Mouse (Mus musculus) spleen, postnatal 10 days (tissue): ENCODE results near the gene Kremen1.

ENCODE experiments used
- DNase-seq, 2 experiments: peaks; one replicate each; pipeline ENCODE4 v3.0.0; 2021 to 2022; ENCODE audit warnings: low spot score in 2 of 2

The Kremen1 gene

DNA sequence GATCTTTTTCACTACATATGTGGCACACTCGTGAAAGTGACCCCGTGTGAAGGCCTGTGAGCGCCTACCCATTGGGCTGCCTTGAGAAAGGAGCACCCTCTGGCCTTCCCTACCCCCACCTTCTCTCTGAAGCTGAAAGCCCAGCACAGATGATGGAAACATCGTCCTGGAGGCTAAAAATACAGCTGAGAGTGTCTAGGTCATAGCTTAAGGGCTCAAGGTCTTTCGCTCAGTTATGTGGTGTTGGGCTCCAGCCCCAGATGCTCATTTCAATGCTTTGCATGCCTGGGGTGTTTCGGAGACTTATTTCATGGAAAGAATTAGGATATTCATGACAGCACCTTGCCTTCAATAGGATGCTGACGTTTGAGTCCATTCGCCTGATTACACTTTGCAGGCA lies 4.4 kb upstream of the Kremen1 start:
- no peak for DNase-seq

DNA sequence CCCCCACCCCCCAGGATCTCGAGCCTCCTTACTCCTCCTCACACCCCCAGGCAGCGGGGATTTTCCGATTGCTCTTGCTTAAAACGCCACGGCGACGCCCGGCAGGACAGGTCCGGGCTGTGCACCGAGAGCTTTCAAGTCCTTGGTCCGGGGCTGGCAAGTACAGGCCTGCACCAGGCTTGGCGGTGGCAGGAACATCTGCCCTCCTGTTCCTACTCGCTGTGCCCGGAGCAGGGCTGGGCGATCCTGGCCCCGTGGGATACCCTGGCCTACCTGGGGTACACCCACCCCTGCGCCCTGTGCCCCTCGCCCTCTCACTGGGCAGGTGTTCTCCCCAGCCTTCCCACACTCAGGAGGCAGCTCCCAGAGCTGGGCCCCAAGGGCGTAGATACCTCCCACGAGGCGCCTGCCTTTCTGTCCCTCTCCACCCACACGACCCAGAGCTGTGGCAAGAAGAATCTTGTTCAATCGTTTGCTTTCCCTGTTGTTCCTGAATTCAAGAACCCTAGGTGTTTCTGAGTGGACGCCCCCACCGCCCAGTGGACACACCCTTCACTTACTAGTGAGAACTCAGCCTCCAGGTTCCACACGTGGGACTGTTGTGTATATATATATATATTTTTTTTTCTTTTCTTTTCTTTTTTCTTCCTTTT lies 1.8 kb upstream of the Kremen1 start:
- DNase-seq, result no peak

- DNase-seq, result peak in 1 of 2 experiments; percentile 55
Observed at GRCm38 (mm10) chr11:5260942-5261459, 357 bp downstream of the Kremen1 start.

DNA sequence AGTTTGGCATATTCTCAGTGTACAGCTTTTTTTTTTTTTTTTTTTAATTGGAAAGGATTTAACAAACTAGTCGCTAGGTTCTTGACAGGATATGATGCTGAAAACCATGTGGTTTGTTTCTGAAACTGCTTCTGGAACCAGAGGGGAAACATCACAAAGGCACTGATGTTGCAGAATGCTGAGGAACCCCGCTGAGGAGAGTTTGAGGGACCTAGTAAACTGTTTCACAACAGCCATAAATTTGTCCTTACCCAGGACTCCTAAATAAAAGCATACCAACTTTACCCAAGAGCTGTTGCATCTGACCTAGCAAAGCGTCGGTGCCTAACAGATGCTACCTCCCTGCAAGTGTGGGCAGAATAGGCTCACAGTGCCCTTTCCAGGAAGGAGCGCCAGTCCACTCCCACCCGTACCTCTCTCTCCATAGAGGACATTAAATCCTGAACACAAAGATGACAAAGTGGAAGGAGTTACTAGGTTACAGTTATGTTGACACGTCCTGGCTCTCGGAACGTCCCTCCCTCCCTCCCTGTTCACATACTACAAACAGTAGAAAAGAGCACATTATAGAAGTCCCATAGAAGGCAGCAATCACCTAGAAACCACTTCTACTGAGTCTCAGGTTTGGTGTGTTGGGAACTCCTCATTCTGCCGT lies 1.3 kb downstream of the Kremen1 start:
- no peak for DNase-seq

- DNase-seq, result no peak
Observed at GRCm38 (mm10) chr11:5258036-5258435, 3.3 kb downstream of the Kremen1 start.

- DNase-seq, result no peak
Observed at GRCm38 (mm10) chr11:5257151-5257862, 4.1 kb downstream of the Kremen1 start.

DNA sequence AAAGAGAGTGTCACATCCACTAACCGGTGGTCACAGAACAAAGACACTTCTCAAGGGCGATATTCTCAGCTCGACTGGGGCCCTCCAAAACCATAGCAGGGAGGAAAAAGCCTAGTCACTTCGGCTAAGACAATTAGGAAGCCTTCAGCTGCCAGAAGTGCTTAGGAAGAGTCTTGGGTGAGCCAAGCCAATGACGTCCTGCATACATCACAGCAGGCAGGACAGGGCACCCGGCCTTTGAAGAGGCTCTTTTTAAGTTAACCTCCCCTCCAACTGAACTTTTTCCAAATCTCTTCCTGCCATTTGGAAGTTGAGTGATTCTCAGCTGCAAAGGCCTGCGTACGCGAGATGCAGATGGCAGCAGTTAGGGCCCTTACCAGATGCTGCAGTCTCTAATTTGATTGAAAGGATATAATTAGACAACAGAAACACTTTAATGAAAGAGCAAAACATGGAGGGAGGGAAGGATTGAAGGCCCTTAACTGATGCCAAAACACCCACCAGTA lies 5.8 kb downstream of the Kremen1 start:
- no peak for DNase-seq

DNA sequence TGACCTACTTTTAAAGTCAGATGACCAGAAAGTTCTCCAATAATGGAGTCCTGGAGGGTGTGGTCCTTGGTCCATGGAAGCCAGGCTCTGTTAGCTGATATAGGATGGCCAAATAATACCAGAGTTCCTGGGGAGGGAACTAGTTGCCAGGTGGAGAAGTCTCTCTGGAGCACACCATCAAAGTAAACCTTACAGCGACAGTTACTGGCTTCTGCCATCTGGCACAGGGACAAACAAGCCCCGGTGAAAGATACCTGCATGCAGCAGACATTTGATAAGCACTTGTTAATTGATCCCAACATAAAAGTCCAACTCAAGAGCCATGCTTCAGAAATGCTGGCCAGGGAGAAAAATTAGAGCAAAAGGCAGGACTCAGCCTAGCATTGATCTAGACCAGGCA lies 7.3 kb downstream of the Kremen1 start:
- no peak for DNase-seq

- no peak for DNase-seq
Observed at GRCm38 (mm10) chr11:5253528-5253927, 7.8 kb downstream of the Kremen1 start.

DNA sequence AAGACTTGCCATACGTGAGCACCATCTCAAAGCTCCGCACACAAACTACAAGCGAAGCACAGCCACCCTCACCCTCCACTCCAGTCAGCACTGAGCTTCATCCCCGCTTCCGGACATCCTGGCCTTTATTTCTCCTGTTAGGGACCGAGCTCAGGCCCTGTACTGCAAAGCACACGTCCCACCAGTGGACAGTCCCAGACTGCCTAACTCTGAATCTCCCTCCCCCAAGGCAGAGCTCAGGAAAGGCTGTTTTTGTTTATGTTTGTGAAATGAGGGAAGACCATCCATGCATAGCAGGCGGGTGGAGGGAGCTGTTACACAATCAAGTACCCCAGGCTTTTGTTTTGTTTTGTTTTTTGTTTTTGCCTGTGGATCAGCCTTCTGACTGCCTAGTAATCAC lies 8.6 kb downstream of the Kremen1 start:
- DNase-seq, result no peak

DNA sequence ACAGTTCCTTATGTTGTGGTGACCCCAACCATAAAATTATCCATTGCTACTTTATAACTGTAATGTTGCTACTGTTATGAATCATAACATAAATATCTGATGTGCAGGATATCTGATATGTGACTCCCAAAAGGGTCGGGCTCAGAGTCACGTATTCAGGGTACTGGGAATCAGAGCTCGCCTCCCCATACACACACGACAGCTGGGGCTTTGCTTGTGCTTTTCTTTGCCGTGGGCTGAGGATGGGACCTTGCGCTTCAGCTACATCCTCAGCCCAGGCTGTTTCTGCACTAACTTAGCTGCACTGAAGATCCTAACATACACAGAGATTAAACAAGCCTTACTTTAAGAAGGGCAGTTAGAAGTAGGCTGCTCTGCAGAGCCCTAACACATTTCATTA lies 10.2 kb downstream of the Kremen1 start:
- no peak for DNase-seq

DNA sequence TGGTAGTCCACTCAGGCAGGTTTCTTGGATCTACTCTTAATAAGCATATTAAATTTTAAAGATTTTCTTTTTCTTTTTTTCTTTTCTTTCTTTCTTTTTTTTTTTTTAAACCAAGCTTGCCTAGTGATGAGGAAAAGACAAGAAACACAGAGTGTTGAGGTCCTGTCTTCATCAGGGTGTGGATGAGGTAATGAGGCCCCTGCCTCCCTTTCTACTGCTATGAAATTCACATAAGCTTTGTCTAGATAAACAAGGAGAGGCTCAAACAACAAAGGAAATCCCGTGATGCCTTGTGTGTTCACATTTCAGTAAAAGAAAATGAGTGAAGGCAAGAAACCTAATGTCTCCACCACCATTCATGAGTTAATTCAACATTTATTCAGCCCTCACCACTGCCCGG lies 13.2 kb downstream of the Kremen1 start:
- no peak for DNase-seq

- DNase-seq, result no peak
Observed at GRCm38 (mm10) chr11:5245431-5245830, 15.9 kb downstream of the Kremen1 start.

DNA sequence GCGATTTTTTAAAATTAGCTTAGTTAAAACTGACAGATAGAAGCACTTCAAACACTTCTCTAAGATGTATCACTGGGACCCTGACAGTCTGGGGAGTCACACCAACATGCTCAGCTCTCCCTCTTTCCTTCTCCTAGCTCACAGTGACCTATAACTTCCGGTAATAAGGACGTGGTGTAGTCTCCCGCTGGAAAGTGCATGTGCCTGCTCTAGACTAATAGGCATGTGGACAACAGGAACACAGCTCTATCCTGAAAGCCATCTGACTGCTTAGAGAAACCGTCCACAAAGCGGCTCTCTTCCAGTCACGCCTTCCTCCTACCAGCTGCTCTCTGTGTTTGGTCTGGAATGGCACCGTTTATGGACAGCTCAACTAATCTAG lies 16.6 kb downstream of the Kremen1 start:
- DNase-seq, result no peak

DNA sequence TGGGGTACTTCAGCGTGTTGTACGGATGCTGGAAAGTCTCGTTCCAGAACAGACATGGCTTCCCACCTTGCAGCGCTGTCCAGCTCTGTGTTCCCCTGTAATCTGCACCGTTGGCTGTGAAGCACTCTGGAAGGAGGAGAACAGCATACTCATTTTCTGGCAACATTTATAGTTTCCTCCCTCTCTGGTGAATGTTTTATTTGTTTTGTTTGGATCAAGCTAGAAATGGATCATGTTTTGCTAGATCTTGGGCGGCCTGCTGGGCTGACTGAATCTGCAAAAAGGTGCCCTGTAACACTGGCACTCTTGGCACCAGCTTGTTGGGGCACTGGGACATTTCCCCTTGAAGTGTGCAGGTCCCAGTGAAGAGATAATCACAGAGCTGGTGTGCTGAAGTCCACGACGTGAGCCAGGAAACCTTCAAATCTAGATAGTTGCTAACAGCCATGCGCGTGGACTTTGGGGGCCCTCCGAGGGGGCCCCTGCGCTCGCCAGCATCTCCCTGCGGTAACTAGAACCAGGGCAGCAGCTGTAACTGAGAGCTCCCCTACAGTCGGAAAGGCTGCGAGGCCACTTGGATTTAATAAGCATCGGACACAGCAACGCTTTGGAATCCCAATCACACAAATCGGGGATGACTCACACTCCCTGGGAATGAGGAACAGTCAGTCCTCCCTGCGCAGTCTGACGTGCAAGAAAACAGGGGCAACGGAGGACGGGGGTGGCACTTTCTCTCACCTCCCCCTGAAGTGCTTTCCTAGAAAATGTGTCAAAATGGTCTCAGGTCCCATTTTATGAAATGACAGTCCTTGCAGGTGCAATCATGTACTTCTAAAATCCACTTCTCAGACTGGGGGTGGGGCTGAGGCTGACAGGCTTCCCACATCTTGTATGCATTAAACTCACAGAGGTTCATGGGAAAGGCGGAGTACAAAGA lies 17.3 kb downstream of the Kremen1 start:
- DNase-seq, result no peak

GRCm38 (mm10) chr11:5243208-5243607 lies 18.1 kb downstream of the Kremen1 start:
- DNase-seq, result no peak

DNA sequence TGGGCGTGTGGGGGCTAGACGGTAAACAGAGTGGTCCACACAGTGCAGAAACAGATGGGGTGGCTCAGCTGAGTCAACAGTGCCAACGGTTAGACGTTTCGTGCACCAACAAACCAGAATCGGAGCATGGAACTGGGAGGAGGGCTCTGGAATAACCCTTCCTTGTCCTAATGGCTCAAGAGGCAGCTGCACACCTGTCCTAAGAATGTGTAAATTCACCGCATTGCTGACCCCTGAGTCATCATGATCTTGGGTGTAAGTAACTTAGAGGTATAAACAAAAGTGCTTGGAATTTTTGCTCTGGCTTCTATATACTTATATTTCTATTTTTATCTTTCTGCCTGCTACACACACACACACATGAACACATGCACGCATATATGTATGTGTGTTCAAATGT lies 19.2 kb downstream of the Kremen1 start:
- no peak for DNase-seq

DNA sequence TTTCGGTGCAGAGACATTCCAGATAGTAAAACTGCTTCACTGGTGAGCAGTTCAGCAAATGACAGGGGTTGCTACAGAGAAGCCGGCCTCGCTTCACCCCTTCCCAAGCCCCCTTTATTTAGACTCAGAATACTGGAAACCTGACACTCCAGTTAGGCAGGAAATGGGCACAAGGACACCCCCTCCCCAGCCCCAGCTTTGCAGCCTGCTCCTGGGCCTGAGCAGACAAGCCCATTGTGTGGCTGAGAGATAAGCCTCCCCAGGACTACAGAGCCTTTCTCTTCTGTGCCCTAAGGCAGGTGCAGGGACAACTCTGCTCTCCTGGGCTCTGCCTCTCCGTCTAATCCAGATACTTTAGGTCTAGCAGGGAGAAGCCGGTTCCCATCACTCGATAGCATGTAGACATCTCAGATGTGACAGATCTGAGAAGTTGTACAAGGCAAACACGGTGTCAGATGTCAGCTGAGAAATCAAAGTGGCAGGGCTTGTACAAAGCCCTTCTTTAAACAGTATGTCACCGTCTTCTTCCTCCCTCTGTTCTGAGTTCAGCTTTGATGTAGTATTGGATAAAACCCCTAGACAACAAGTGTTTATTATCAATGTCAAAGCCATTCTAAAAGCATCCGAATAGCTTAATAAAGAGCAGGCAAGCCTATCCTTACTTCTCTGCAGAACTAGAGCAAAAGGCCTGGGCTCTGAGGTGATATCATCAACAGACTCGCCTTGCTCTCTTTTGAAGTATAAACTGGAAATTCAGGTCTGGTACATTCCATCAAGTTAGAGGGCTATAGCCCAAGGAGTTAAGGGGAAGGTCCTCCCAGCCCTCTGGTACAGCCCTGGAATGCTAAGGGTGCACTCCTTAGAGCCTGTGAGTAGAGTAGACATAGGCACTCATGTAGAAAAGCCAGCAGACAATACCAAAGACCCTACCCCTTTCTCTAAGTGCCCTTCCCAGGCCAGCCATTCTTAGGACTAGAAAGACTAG lies 21.4 kb downstream of the Kremen1 start:
- DNase-seq, result no peak

DNA sequence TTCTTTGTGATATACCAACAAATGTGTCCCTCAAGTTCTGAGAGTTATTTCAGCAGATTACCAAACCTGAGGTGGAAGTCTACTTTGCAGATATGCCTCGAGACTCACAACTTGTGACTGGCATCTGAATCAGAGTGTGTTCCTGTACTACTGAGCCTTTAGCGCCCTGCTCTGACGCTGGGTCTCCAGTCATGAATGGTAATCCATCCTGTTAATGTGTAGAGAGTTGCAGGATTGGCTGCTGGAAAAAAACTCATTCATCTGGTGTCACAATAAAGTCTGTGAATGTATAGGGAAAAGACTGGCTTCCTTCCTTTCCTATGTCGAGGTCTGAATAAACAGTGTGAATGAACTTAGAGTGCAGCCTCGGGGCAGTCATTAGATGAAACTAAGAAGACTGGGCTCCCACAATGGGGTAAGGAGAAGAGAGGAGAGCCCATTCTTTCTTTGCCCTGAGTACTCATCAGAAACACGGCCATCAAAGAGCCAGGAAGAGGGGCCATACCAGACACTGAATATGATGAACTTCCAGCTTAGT lies 41.4 kb downstream of the Kremen1 start:
- DNase-seq, result no peak

DNA sequence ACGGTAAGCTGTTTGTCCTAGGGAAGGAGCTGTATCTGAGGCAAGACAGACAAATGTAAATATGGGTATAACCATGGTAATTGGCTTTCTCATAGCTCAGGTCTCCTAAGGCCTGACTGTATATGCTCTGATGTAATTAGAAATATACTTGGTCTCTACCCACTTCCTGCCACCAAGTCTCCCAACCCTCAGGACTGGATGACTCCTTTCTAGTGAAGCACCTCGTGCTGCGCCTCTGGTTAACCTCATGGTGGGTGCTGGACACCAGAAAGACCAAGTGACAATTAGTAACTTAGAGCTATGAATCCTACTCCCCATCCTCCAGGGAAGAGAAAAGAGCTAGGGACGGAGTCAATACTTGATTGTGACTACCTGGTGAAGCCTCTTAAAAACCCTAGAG lies 42.0 kb downstream of the Kremen1 start:
- no peak for DNase-seq
